Mouse (Mus musculus): ENCODE results near the gene Hhipl1. TPM values are rescaled to one million over a fixed set of nuclear protein-coding genes. Genes with fewer than 3 reads are reported as not detected.

Hhipl1 gene
- polyA plus RNA-seq, 1 experiment from 2014 or later, result 0.84 TPM

DNA sequence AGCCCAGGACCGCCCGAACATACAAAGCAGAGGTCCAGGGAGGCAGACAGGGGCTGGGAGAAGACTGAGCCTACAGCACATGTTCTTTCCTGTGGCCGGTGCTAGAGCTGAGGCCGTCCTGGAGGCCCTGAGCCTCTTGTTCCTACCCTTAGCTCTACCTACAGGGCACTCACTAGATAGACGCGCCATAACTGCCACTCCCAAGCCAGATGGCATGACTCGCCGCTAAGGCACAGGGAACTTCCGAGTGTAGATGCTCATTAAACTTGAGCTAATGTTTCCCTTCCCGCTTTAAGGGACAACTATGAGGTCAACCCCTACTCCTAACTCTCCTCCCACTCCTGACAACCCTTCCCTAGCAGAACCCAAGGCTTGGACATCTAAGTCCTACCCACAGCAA lies 37.1 kb upstream of the Hhipl1 start:
- Histone ChIP-seq H3K4me2 (ENCODE audit: low read length) (no peak overlapping the region), H3K36me3 (ENCODE audit: control insufficient read depth, insufficient read depth, low read length) (no peaks in the 10 kb centered on the region), H3K4me1 (ENCODE audit: control insufficient read depth in 2 of 2, insufficient read depth in 2 of 2, low read length in 2 of 2) (peaks cover 73 to 82% of the 10 kb centered on the region in 2 experiments), H3K9ac (ENCODE audit: low read length) (no peak overlapping the region), H3K27me3 (ENCODE audit: control insufficient read depth, insufficient read depth, low read length) (no peaks in the 10 kb centered on the region), H3K4me3 (ENCODE audit: control insufficient read depth in 1 of 2, insufficient read depth in 1 of 2, low read depth in 1 of 2, low read length in 2 of 2) (no peak overlapping the region), H3K27ac (replicated peaks in 1 of 2; ENCODE audit: control insufficient read depth in 1 of 2, insufficient read depth in 1 of 2, low read depth in 2 of 2, low read length in 2 of 2) (no peak overlapping the region), H3K9me3 (ENCODE audit: control insufficient read depth, low read length) (no peaks in the 10 kb centered on the region)
- 85% methylated on average over 10 of the region's 10 CpGs for WGBS
- no peak for ATAC-seq (ENCODE audit: insufficient number of reproducible peaks, insufficient read depth, low FRiP score, low read depth)

DNA sequence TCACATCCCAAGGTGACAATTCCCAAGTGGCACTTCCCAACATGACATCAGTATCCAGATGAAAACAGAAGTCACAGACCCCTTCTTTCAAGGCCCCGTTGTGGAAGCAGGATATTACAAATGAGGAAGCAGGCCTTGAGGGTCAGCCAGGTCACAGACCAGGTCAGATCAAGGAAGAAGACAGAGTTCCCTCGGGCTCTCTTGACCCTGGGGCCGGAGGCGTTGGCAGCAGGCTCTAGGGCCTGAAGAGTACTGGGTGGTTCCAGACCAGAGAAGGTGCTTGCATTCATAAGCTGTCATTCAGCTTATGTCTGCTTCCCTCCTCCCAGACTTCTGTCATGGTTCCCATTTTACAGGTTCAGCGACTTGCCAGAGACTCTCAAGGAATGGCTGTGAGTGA lies 36.4 kb upstream of the Hhipl1 start:
- no peak for ATAC-seq (ENCODE audit: insufficient number of reproducible peaks, insufficient read depth, low FRiP score, low read depth)
- WGBS, result 64% methylated on average over 5 of the region's 5 CpGs
- H3K4me1 ChIP-seq (ENCODE audit: control insufficient read depth in 2 of 2, insufficient read depth in 2 of 2, low read length in 2 of 2), result peaks cover 65 to 83% of the 10 kb centered on the region in 2 experiments
- no peak overlapping the region for H3K4me3 ChIP-seq (ENCODE audit: control insufficient read depth in 1 of 2, insufficient read depth in 1 of 2, low read depth in 1 of 2, low read length in 2 of 2)
- H3K9ac ChIP-seq (ENCODE audit: low read length), result no peak overlapping the region
- no peaks in the 10 kb centered on the region for H3K27me3 ChIP-seq (ENCODE audit: control insufficient read depth, insufficient read depth, low read length)
- H3K9me3 ChIP-seq (ENCODE audit: control insufficient read depth, low read length), result no peaks in the 10 kb centered on the region
- no peaks in the 10 kb centered on the region for H3K36me3 ChIP-seq (ENCODE audit: control insufficient read depth, insufficient read depth, low read length)
- no peak overlapping the region for H3K27ac ChIP-seq (replicated peaks in 1 of 2; ENCODE audit: control insufficient read depth in 1 of 2, insufficient read depth in 1 of 2, low read depth in 2 of 2, low read length in 2 of 2)
- no peak overlapping the region for H3K4me2 ChIP-seq (ENCODE audit: low read length)

- ATAC-seq (ENCODE audit: insufficient number of reproducible peaks, insufficient read depth, low FRiP score, low read depth), result no peak
- Histone ChIP-seq H3K4me1 (ENCODE audit: control insufficient read depth in 2 of 2, insufficient read depth in 2 of 2, low read length in 2 of 2) (peaks cover 63 to 76% of the 10 kb centered on the region in 2 experiments), H3K4me2 (ENCODE audit: low read length) (peak overlapping the region; percentile 47), H3K27me3 (ENCODE audit: control insufficient read depth, insufficient read depth, low read length) (no peaks in the 10 kb centered on the region), H3K9me3 (ENCODE audit: control insufficient read depth, low read length) (no peaks in the 10 kb centered on the region), H3K4me3 (ENCODE audit: control insufficient read depth in 1 of 2, insufficient read depth in 1 of 2, low read depth in 1 of 2, low read length in 2 of 2) (no peak overlapping the region; a peak in 1 of 4 replicates), H3K36me3 (ENCODE audit: control insufficient read depth, insufficient read depth, low read length) (no peaks in the 10 kb centered on the region), H3K27ac (replicated peaks in 1 of 2; ENCODE audit: control insufficient read depth in 1 of 2, insufficient read depth in 1 of 2, low read depth in 2 of 2, low read length in 2 of 2) (peak overlapping the region; percentile 11 to 55), H3K9ac (ENCODE audit: low read length) (0 out of 2 replicates have a peak overlapping the region, but pooled peaks have one; percentile 41)
- 17% methylated on average over 11 of the region's 13 CpGs for WGBS
These were observed 35.7 kb upstream of the Hhipl1 start for GRCm38 (mm10) chr12:108270240-108270919.

DNA sequence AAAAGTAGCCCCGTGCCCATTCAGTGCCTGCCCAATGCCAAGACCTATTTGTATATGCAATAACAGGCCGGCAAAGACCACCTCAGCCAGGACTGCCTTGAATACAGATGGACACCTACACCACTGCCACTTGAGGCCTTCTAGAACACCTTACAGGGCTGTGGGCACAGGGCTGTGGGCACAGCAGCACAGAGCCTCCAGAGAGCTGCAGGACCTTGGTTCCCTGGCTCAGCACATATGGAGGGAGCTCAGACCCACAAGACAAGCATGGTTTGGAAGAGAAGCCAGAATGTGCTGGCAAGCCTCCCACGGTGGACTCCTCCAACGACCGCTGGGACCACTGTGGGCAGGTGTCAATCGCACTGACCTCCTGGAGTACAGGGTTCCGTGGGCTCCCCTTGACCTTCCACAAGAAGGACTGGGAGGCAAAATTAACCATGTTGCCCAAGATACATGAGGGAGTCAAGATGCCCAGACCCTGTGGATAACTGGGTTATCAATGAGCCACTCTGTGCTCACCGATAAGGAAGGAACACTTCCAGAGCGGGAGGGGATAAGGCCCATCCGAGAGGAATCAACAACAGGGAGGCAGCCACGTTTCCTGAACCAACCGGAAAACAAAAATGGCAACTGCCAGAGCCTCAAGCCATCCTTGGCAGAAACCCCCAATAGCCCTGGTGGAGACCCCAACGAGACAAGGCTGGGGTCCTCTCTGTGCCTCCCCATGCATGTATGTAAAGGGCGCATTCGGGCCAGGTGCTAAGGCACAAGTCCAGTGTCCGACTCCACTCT lies 34.5 kb upstream of the Hhipl1 start:
- Histone ChIP-seq H3K4me3 (ENCODE audit: control insufficient read depth in 1 of 2, insufficient read depth in 1 of 2, low read depth in 1 of 2, low read length in 2 of 2) (no peak overlapping the region), H3K9ac (ENCODE audit: low read length) (peak overlapping the region; percentile 41; the same call in 1 of the 2 replicates), H3K4me1 (ENCODE audit: control insufficient read depth in 2 of 2, insufficient read depth in 2 of 2, low read length in 2 of 2) (peaks cover 53 to 66% of the 10 kb centered on the region in 2 experiments), H3K27me3 (ENCODE audit: control insufficient read depth, insufficient read depth, low read length) (no peaks in the 10 kb centered on the region), H3K4me2 (ENCODE audit: low read length) (peak overlapping the region; percentile 92; the same call in 1 of the 2 replicates), H3K9me3 (ENCODE audit: control insufficient read depth, low read length) (no peaks in the 10 kb centered on the region), H3K27ac (replicated peaks in 1 of 2; ENCODE audit: control insufficient read depth in 1 of 2, insufficient read depth in 1 of 2, low read depth in 2 of 2, low read length in 2 of 2) (no peak overlapping the region), H3K36me3 (ENCODE audit: control insufficient read depth, insufficient read depth, low read length) (no peaks in the 10 kb centered on the region)
- ATAC-seq (ENCODE audit: insufficient number of reproducible peaks, insufficient read depth, low FRiP score, low read depth), result no peak
- WGBS, result 48% methylated on average over 16 of the region's 16 CpGs

- H3K4me3 ChIP-seq (ENCODE audit: control insufficient read depth in 1 of 2, insufficient read depth in 1 of 2, low read depth in 1 of 2, low read length in 2 of 2), result no peak overlapping the region
- H3K27me3 ChIP-seq (ENCODE audit: control insufficient read depth, insufficient read depth, low read length), result no peaks in the 10 kb centered on the region
- peak overlapping the region; percentile 92 for H3K4me2 ChIP-seq (ENCODE audit: low read length)
- ATAC-seq (ENCODE audit: insufficient number of reproducible peaks, insufficient read depth, low FRiP score, low read depth), result no peak
- H3K9ac ChIP-seq (ENCODE audit: low read length), result peak overlapping the region; percentile 19; the same call in 1 of the 2 replicates
- H3K4me1 ChIP-seq (ENCODE audit: control insufficient read depth in 2 of 2, insufficient read depth in 2 of 2, low read length in 2 of 2), result peaks cover 53 to 68% of the 10 kb centered on the region in 2 experiments
- WGBS, result 65% methylated on average over 7 of the region's 7 CpGs
- no peak overlapping the region for H3K27ac ChIP-seq (replicated peaks in 1 of 2; ENCODE audit: control insufficient read depth in 1 of 2, insufficient read depth in 1 of 2, low read depth in 2 of 2, low read length in 2 of 2)
- H3K9me3 ChIP-seq (ENCODE audit: control insufficient read depth, low read length), result no peaks in the 10 kb centered on the region
- no peaks in the 10 kb centered on the region for H3K36me3 ChIP-seq (ENCODE audit: control insufficient read depth, insufficient read depth, low read length)
These were observed 33.9 kb upstream of the Hhipl1 start for GRCm38 (mm10) chr12:108272143-108272635.

- peaks cover 51 to 68% of the 10 kb centered on the region in 2 experiments for H3K4me1 ChIP-seq (ENCODE audit: control insufficient read depth in 2 of 2, insufficient read depth in 2 of 2, low read length in 2 of 2)
- ATAC-seq (ENCODE audit: insufficient number of reproducible peaks, insufficient read depth, low FRiP score, low read depth), result no peak
- H3K27me3 ChIP-seq (ENCODE audit: control insufficient read depth, insufficient read depth, low read length), result no peaks in the 10 kb centered on the region
- H3K4me2 ChIP-seq (ENCODE audit: low read length), result peak overlapping the region; percentile 92
- peak overlapping the region; percentile 73 for H3K9ac ChIP-seq (ENCODE audit: low read length)
- H3K4me3 ChIP-seq (ENCODE audit: control insufficient read depth in 1 of 2, insufficient read depth in 1 of 2, low read depth in 1 of 2, low read length in 2 of 2), result peak overlapping the region; percentile 62 to 63
- no peaks in the 10 kb centered on the region for H3K9me3 ChIP-seq (ENCODE audit: control insufficient read depth, low read length)
- H3K36me3 ChIP-seq (ENCODE audit: control insufficient read depth, insufficient read depth, low read length), result no peaks in the 10 kb centered on the region
- H3K27ac ChIP-seq (replicated peaks in 1 of 2; ENCODE audit: control insufficient read depth in 1 of 2, insufficient read depth in 1 of 2, low read depth in 2 of 2, low read length in 2 of 2), result no peak overlapping the region
- 4% methylated on average over 21 of the region's 21 CpGs for WGBS
These were observed 32.4 kb upstream of the Hhipl1 start for GRCm38 (mm10) chr12:108273466-108274312.

DNA sequence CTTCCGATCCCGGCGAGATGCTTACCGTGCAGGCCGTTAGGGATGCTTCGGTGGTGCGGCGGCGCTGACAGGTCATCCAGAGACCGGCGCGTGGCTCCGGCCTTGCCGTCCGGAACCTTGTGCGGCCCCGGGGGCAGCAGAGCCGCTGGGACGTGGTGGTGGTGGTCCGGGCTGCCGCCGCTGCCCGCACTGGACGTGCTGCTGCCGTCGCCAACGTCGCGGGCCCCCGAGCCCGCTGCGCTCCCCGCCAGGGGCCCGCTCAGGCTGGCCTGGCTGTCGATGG lies 31.8 kb upstream of the Hhipl1 start:
- Histone ChIP-seq H3K4me1 (ENCODE audit: control insufficient read depth in 2 of 2, insufficient read depth in 2 of 2, low read length in 2 of 2) (peaks cover 49 to 68% of the 10 kb centered on the region in 2 experiments), H3K4me3 (ENCODE audit: control insufficient read depth in 1 of 2, insufficient read depth in 1 of 2, low read depth in 1 of 2, low read length in 2 of 2) (peak overlapping the region; percentile 62 to 63), H3K9me3 (ENCODE audit: control insufficient read depth, low read length) (no peaks in the 10 kb centered on the region), H3K27me3 (ENCODE audit: control insufficient read depth, insufficient read depth, low read length) (no peaks in the 10 kb centered on the region), H3K36me3 (ENCODE audit: control insufficient read depth, insufficient read depth, low read length) (no peaks in the 10 kb centered on the region), H3K9ac (ENCODE audit: low read length) (peak overlapping the region; percentile 73), H3K27ac (replicated peaks in 1 of 2; ENCODE audit: control insufficient read depth in 1 of 2, insufficient read depth in 1 of 2, low read depth in 2 of 2, low read length in 2 of 2) (no peak overlapping the region), H3K4me2 (ENCODE audit: low read length) (peak overlapping the region; percentile 92)
- no peak for ATAC-seq (ENCODE audit: insufficient number of reproducible peaks, insufficient read depth, low FRiP score, low read depth)
- under 1% methylated on average over 35 of the region's 35 CpGs for WGBS
